Comparison of ENCODE assay signal across 12 mouse cellular contexts in the genomic region with DNA sequence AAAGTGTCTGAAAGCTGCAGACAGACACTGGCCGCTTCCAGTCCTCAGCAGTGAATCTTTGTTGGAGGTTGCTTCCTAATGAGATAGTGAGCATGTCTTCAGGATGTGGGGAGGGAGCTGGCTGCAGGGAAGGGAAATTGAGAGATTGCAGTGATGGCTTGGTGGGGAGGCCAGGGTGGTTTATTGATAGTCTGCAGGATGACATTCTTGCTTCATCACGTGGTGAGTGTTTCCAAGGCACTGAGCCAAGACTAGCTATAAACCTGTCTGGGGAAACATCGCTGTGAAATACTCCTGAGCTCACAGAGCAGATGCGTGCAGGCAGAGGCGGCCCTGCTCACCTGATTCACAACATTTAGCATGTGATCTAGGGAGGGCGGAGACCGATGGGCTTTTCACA. TPM values are rescaled to one million over a fixed set of nuclear protein-coding genes. Genes with fewer than 3 reads are reported as not detected.
DNase-seq lines count a peak whose midpoint lies in the region; ATAC-seq and TF ChIP-seq lines count a peak whose summit lies in the region.
"Had no signal": no experiment of that assay in that cellular context is flagged by ENCODE, and none has a peak within 500 bp of the region (broad histone marks: within the 10 kb centered on the region; RNA-seq: fewer than 3 reads in every experiment).

No protein-coding gene starts in this region.

- no peaks in the 10 kb centered on the region for H3K36me3 ChIP-seq in heart, embryonic 15.5 days
- H3K36me3 ChIP-seq in heart, embryonic 10.5 days: no peaks in the 10 kb centered on the region
- H3K36me3 ChIP-seq in lung, postnatal 0 days (ENCODE audit: insufficient read depth, low read length): no peaks in the 10 kb centered on the region
- no peaks in the 10 kb centered on the region for H3K36me3 ChIP-seq in midbrain, embryonic 13.5 days

- H3K9ac ChIP-seq in heart, embryonic 15.5 days: no peak overlapping the region
- no peak overlapping the region for H3K9ac ChIP-seq in lung, postnatal 0 days (replicated peaks; ENCODE audit: low read depth)
- H3K9ac ChIP-seq in midbrain, embryonic 13.5 days (replicated peaks): no peak overlapping the region

- peak; percentile 60 for ATAC-seq in heart, embryonic 15.5 days (replicated peaks; ENCODE audit: insufficient number of reproducible peaks, insufficient read depth, low FRiP score, low read depth)
- ATAC-seq in lung, postnatal 0 days: no peak
- ATAC-seq in midbrain, embryonic 13.5 days: no peak

- peaks cover 10% of the 10 kb centered on the region for H3K4me1 ChIP-seq in heart, embryonic 15.5 days (replicated peaks)
- H3K4me1 ChIP-seq in heart, embryonic 10.5 days: peaks cover 9% of the 10 kb centered on the region
- H3K4me1 ChIP-seq in lung, postnatal 0 days (ENCODE audit: insufficient read depth, low read depth, low read length): no peaks in the 10 kb centered on the region
- H3K4me1 ChIP-seq in midbrain, embryonic 13.5 days (replicated peaks): no peaks in the 10 kb centered on the region

- no peak for TF ChIP-seq CTCF in lung, postnatal 0 days (IDR thresholded peaks at IDR 0.05)

- no peak overlapping the region for H3K4me3 ChIP-seq in heart, embryonic 15.5 days
- no peak overlapping the region for H3K4me3 ChIP-seq in heart, embryonic 10.5 days
- H3K4me3 ChIP-seq in lung, postnatal 0 days (ENCODE audit: low read depth, low read length): no peak overlapping the region
- H3K4me3 ChIP-seq in midbrain, embryonic 13.5 days (replicated peaks): no peak overlapping the region
- H3K4me3 ChIP-seq: gastrocnemius, adult 2 months had no signal

- H3K27me3 ChIP-seq in heart, embryonic 15.5 days: no peaks in the 10 kb centered on the region
- no peaks in the 10 kb centered on the region for H3K27me3 ChIP-seq in heart, embryonic 10.5 days (ENCODE audit: insufficient read depth, poor library complexity, severe bottlenecking)
- H3K27me3 ChIP-seq in lung, postnatal 0 days (replicated peaks; ENCODE audit: insufficient read depth, low read length): no peaks in the 10 kb centered on the region
- H3K27me3 ChIP-seq in midbrain, embryonic 13.5 days: no peaks in the 10 kb centered on the region

- WGBS in heart, embryonic 15.5 days: 32% methylated on average over 7 of the region's 7 CpGs
- 58% methylated on average over 7 of the region's 7 CpGs for WGBS in heart, embryonic 10.5 days
- WGBS in lung, postnatal 0 days: 60% methylated on average over 7 of the region's 7 CpGs
- 78% methylated on average over 7 of the region's 7 CpGs for WGBS in midbrain, embryonic 13.5 days

- TF ChIP-seq EP300 in lung, postnatal 0 days (IDR thresholded peaks at IDR 0.05): no peak

- no peak for DNase-seq in heart, embryonic 10.5 days (ENCODE audit: low spot score)
- DNase-seq in NIH3T3 (ENCODE audit: low read depth): peak; percentile 20
- peak; percentile 11 for DNase-seq in fat pad, adult 2 months (ENCODE audit: extremely low read depth, low read depth, low spot score)
- DNase-seq in kidney, postnatal 10 days: peak; percentile 40
- no peak for DNase-seq in left cerebral cortex, adult 11 months (ENCODE audit: low spot score)
- DNase-seq in lung, postnatal 0 days (ENCODE audit: low spot score): no peak
- DNase-seq: adrenal gland, adult 2 months; gastrocnemius, adult 2 months; thymus, adult 18-20 months had no signal

- H3K4me2 ChIP-seq in heart, embryonic 15.5 days: peak overlapping the region; percentile 16
- no peak overlapping the region for H3K4me2 ChIP-seq in lung, postnatal 0 days (replicated peaks; ENCODE audit: low read depth, low read length)
- H3K4me2 ChIP-seq in midbrain, embryonic 13.5 days (replicated peaks): no peak overlapping the region

- peak overlapping the region; percentile 20; the same call in 1 of the 2 replicates for H3K27ac ChIP-seq in heart, embryonic 15.5 days
- H3K27ac ChIP-seq in heart, embryonic 10.5 days: no peak overlapping the region
- no peak overlapping the region for H3K27ac ChIP-seq in lung, postnatal 0 days (ENCODE audit: low read length)
- H3K27ac ChIP-seq in midbrain, embryonic 13.5 days: no peak overlapping the region
- H3K27ac ChIP-seq: gastrocnemius, adult 2 months; macrophage had no signal

- no peaks in the 10 kb centered on the region for H3K9me3 ChIP-seq in heart, embryonic 15.5 days (replicated peaks)
- H3K9me3 ChIP-seq in heart, embryonic 10.5 days: no peaks in the 10 kb centered on the region
- no peaks in the 10 kb centered on the region for H3K9me3 ChIP-seq in lung, postnatal 0 days (ENCODE audit: low read length)
- H3K9me3 ChIP-seq in midbrain, embryonic 13.5 days: no peaks in the 10 kb centered on the region

RNA-seq across cellular contexts. Expression of a gene that starts 36.2 kb away (rescaled TPM):
- polyA plus RNA-seq in heart, embryonic 15.5 days (2015; fragmentation: Nextera tagmentation; extraction: Ambion mirVana): 7.0 and 8.0 TPM in 2 replicates
- polyA plus RNA-seq in heart, embryonic 10.5 days (2016; fragmentation: Nextera tagmentation; extraction: Ambion mirVana): 11.0 and 12.8 TPM in 2 replicates
- 2.1 and 2.2 TPM in 2 replicates for polyA plus RNA-seq in lung, postnatal 0 days (2015; fragmentation: Nextera tagmentation; extraction: Ambion mirVana)
- 1.0 and 1.5 TPM in 2 replicates for polyA plus RNA-seq in midbrain, embryonic 13.5 days (2015; fragmentation: Nextera tagmentation; extraction: Ambion mirVana)
- polyA plus RNA-seq: macrophage had no signal

Comparison
In these comparisons a context has a peak if more than half of its experiments do, and no peak if none do; other contexts are left out.
1. DNase-seq: peak in NIH3T3 (single experiment), fat pad, adult 2 months (single experiment) and kidney, postnatal 10 days (single experiment); none in heart, embryonic 10.5 days (single experiment), left cerebral cortex, adult 11 months (single experiment) and lung, postnatal 0 days (single experiment).